Mouse (Mus musculus) testis, adult 2 months (tissue): ENCODE results near the gene Dctn1.

Experiments used
- CTCF ChIP-seq: fragments of 200-500 bp; IDR thresholded peaks from 2 replicates; pipeline ENCODE4 v1.5.1; 2012; ENCODE audit warnings: low read depth, mild to moderate bottlenecking, inconsistent platforms, low read length, moderate library complexity; ENCODE audit not compliant: control insufficient read depth, insufficient read depth, insufficient replicate concordance
- POLR2A ChIP-seq: fragments of 200-500 bp; IDR thresholded peaks from 2 replicates; pipeline ENCODE4 v1.6.1; 2012; ENCODE audit warnings: low read depth, mild to moderate bottlenecking, inconsistent platforms, low read length, moderate library complexity; ENCODE audit not compliant: control insufficient read depth

- TF ChIP-seq CTCF = no peak
- no peak; the same call in 1 of the 2 replicates for TF ChIP-seq POLR2A
These were observed 13.8 kb downstream of the Dctn1 start for GRCm38 (mm10) chr6:83179390-83180117.
